Mouse (Mus musculus): ENCODE data around the gene Tmem42. TPM values are rescaled to one million over a fixed set of nuclear protein-coding genes. Genes with fewer than 3 reads are reported as not detected.

The Tmem42 gene
- 16.8 and 18.7 TPM in 2 replicates for polyA plus RNA-seq (2016; fragmentation: Nextera tagmentation; extraction: Ambion mirVana)

DNA sequence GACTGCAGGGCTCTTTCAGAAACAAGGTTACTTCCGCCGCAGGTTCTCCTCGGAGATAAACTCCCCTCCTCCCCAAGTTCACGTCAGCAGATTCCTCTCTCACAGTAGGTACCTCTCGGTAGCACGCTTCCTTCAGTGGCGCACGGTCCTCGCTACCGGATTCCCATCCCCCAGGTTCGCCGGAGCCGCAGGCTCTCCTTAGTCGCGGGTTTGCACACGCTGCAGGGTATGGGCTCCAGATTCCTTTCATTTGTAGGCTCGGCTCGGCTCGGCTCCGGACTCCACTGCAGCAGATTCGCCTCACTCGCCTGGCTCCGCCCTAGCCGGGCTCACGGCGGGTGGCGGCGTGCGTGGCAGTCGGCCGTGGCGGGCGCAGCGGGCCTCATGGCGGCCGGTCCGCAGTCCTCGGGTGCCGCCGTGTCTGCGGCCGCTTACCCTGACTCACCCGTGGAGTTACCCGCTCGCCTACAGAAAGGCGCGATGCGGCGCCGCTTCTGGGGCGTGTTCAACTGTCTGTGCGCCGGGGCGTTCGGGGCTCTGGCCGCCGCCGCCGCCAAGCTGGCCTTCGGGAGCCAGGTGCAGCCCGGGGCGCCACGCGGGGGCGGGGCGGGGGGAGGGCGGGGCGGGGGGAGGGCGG lies at the start of gene Tmem42:
Tmem42 (plus strand) TSS at position 332 of the 637 bp plus-strand sequence.
- peaks cover 10% of the 10 kb centered on the region for H3K4me1 ChIP-seq (replicated peaks)
- peaks cover 17% of the 10 kb centered on the region for H3K36me3 ChIP-seq
- H3K27ac ChIP-seq (ENCODE audit: poor library complexity, severe bottlenecking) = peak within 1 kb of the TSS; percentile 71
- ATAC-seq (ENCODE audit: insufficient number of reproducible peaks, low FRiP score) = peak; percentile 95
- peak within 1 kb of the TSS; percentile 75 for H3K9ac ChIP-seq
- no peaks in the 10 kb centered on the region for H3K27me3 ChIP-seq (replicated peaks)
- H3K4me3 ChIP-seq = peak within 1 kb of the TSS; percentile 61
- no peaks in the 10 kb centered on the region for H3K9me3 ChIP-seq (replicated peaks)
- under 1% methylated on average over 55 of the region's 69 CpGs for WGBS
- H3K4me2 ChIP-seq = peak within 1 kb of the TSS; percentile 73

DNA sequence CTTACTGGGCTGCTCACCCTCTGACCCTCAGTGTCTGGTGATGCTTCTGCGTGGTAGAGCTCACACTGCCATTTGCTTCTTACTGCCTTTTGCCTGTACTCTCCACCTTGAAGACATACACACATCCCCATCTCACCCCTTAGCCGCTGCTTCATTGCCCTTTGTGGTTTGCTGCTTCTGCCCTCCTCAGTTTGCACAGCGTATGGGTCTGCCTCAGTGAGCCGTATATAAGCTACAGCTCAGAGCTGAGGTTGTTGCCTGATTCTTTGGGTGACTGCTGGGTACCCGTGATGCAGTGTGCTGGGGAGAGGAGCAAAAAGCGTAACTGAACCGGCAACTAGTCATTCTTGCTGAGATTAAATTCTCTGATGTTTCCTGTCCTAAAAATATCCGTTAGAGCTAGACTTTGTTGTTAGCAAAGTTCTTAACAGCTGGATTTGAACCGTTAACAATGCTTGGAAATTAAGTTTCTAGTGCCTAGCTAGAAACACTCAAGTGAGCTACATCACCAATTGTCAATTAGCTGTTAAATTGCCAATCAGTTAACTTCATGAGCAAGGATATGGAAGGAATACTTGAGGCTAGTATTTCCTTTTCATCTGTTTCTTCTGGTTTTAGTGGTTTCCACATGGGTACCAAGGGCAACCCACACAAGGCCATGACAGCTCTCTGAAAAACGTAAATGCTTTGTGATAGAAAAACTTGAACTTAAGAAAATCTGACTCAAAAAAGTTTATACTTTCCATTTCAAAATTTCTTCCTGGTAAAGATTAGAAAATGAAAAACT lies 22.5 kb upstream of the Tmem42 start:
- no peak overlapping the region for H3K27ac ChIP-seq (ENCODE audit: poor library complexity, severe bottlenecking)
- 91% methylated on average over 10 of the region's 10 CpGs for WGBS

DNA sequence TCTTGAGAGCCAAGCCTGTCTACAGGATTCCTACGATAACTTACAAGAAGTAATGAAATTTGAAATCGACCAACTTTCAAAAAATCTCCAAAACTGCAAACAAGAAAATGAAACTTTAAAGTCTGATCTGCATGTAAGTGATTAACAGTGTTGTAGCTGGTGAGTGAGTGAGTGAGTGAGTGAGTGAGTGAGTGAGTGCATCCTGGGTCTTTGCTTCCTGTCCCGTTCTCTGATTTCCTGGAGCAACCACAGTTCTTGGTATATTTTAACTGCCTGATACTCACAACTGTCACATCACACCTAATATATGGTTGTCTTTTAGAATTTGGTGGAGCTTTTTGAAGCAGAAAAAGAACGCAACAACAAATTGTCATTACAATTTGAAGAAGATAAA lies 21.9 kb upstream of the Tmem42 start:
- Histone ChIP-seq H3K4me3 (no peak overlapping the region), H3K36me3 (peaks cover 75% of the 10 kb centered on the region), H3K27me3 (replicated peaks) (no peaks in the 10 kb centered on the region), H3K9ac (no peak overlapping the region), H3K4me1 (replicated peaks) (no peaks in the 10 kb centered on the region), H3K4me2 (no peak overlapping the region), H3K9me3 (replicated peaks) (no peaks in the 10 kb centered on the region), H3K27ac (ENCODE audit: poor library complexity, severe bottlenecking) (no peak overlapping the region)
- ATAC-seq (ENCODE audit: insufficient number of reproducible peaks, low FRiP score) = no peak
- 95% methylated on average over 4 of the region's 4 CpGs for WGBS

More for the DNA sequence above, 22.5 kb upstream of the Tmem42 start:
- no peaks in the 10 kb centered on the region for H3K27me3 ChIP-seq (replicated peaks)
- H3K9me3 ChIP-seq (replicated peaks) = no peaks in the 10 kb centered on the region
- H3K36me3 ChIP-seq = peaks cover 72% of the 10 kb centered on the region
- no peak overlapping the region for H3K9ac ChIP-seq
- no peaks in the 10 kb centered on the region for H3K4me1 ChIP-seq (replicated peaks)
- H3K4me2 ChIP-seq = no peak overlapping the region
- no peak for ATAC-seq (ENCODE audit: insufficient number of reproducible peaks, low FRiP score)
- H3K4me3 ChIP-seq = no peak overlapping the region

DNA sequence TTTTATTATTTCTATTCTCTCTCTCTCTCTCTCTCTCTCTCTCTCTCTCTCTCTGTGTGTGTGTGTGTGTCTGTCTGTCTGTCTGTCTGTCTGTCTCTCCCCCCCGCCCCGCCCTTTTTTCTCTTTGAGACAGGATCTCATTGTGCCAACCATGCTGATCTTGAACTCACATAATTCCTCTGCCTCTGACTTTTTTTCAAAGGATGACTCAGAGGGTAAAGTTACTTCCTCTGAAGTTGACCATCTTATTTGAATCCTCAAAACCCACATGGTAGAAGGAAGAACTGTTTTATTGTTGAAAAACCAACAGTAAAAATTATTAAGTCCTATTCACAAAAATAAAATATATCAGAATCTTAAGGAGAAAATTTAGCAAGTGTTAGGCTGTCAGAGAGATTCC lies 16.4 kb upstream of the Tmem42 start:
- Histone ChIP-seq H3K4me1 (replicated peaks) (no peaks in the 10 kb centered on the region), H3K9ac (no peak overlapping the region), H3K4me3 (no peak overlapping the region), H3K36me3 (peaks cover 87% of the 10 kb centered on the region), H3K27me3 (replicated peaks) (no peaks in the 10 kb centered on the region), H3K9me3 (replicated peaks) (no peaks in the 10 kb centered on the region), H3K27ac (ENCODE audit: poor library complexity, severe bottlenecking) (no peak overlapping the region), H3K4me2 (no peak overlapping the region)
- 100% methylated on average over 2 of the region's 2 CpGs for WGBS
- no peak for ATAC-seq (ENCODE audit: insufficient number of reproducible peaks, low FRiP score)

DNA sequence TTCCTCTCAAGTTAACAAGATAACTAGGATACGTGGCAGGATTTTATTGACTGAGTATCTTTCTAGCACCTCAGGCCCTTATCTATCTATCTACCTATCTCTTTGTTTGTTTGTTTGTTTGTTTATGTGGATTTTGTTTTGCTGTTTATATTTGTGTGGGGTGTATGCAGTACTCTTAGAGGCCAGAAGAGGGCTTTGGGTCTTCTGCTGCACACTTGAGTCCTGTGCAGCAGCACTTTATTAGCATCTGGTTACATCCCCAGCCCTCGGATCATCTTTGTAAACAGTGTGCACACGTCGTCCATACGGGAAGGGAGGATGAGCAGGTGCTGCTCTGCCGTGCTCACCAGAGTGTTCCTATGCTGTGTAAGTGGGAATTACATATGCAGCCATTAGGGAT lies 15.1 kb upstream of the Tmem42 start:
- no peak overlapping the region for H3K27ac ChIP-seq (ENCODE audit: poor library complexity, severe bottlenecking)
- no peaks in the 10 kb centered on the region for H3K9me3 ChIP-seq (replicated peaks)
- H3K9ac ChIP-seq = no peak overlapping the region
- H3K27me3 ChIP-seq (replicated peaks) = no peaks in the 10 kb centered on the region
- no peak overlapping the region for H3K4me3 ChIP-seq
- no peaks in the 10 kb centered on the region for H3K4me1 ChIP-seq (replicated peaks)
- WGBS = 88% methylated on average over 6 of the region's 6 CpGs
- ATAC-seq (ENCODE audit: insufficient number of reproducible peaks, low FRiP score) = no peak
- peaks cover 85% of the 10 kb centered on the region for H3K36me3 ChIP-seq
- no peak overlapping the region for H3K4me2 ChIP-seq

DNA sequence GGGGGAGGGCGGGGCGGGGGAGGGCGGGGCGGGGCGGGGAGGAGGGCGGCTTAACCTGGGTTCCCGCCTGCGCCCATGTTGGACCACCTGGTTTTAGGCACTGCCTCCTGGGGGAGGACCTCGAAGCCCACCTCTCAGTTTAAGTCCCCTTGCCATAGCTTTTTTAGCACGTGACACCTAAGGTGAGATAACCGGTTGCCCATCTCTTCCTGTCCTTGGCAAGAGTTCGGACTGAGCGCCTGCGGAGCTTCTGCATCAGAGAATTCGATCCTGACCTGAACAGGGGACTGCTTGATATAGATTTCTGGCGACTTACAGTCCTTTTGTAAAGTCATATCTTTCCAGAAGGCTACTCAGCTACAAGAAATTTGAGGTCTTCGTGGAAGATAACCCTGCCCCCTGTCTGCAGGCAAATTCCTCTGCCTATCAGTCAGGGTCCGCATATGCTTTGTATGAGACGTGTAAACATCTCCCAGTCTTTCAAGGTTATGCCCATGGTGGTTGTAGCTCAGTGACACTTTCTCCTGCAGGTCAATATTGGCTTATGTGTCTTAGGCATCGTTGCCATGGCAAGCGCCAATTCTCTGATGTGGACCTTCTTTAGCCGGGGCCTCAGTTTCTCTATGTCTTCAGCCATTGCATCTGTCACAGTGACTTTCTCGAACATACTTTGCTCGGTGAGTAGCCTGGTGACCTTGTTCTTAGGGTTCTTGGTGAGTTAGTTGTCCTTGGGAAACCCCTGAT lies 682 bp downstream of the Tmem42 start:
- peaks cover 10% of the 10 kb centered on the region for H3K4me1 ChIP-seq (replicated peaks)
- H3K4me2 ChIP-seq = peak overlapping the region; percentile 73
- no peaks in the 10 kb centered on the region for H3K27me3 ChIP-seq (replicated peaks)
- peaks cover 13% of the 10 kb centered on the region for H3K36me3 ChIP-seq
- no peaks in the 10 kb centered on the region for H3K9me3 ChIP-seq (replicated peaks)
- peak overlapping the region; percentile 61 for H3K4me3 ChIP-seq
- ATAC-seq (ENCODE audit: insufficient number of reproducible peaks, low FRiP score) = no peak
- 35% methylated on average over 18 of the region's 24 CpGs for WGBS
- no peak overlapping the region; the same call in 1 of the 2 replicates for H3K9ac ChIP-seq
- peak overlapping the region; percentile 71; the same call in 1 of the 2 replicates for H3K27ac ChIP-seq (ENCODE audit: poor library complexity, severe bottlenecking)

DNA sequence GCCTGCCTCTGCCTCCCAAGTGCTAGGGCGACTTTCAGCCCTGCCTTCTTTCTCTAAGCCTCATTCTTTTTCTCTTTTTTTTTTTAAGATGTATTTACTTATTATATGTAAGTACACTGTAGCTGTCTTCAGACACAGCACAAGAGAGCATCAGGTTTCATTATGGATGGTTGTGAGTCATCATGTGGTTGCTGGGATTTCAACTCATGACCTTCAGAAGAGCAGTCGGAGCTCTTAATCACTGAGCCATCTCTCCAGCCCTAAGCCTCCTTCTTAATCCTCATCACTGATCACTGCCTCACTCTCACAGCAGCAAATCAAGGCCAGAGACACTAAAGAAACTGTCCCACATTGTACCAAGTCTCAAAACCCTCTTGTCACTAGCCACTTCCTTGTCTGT lies 3.1 kb downstream of the Tmem42 start:
- peaks cover 8% of the 10 kb centered on the region for H3K4me1 ChIP-seq (replicated peaks)
- H3K27me3 ChIP-seq (replicated peaks) = no peaks in the 10 kb centered on the region
- H3K9me3 ChIP-seq (replicated peaks) = no peaks in the 10 kb centered on the region
- no peak overlapping the region for H3K4me3 ChIP-seq
- H3K36me3 ChIP-seq = no peaks in the 10 kb centered on the region
- 79% methylated on average over 2 of the region's 2 CpGs for WGBS
- no peak overlapping the region for H3K4me2 ChIP-seq
- no peak overlapping the region for H3K27ac ChIP-seq (ENCODE audit: poor library complexity, severe bottlenecking)
- H3K9ac ChIP-seq = no peak overlapping the region
- ATAC-seq (ENCODE audit: insufficient number of reproducible peaks, low FRiP score) = no peak

DNA sequence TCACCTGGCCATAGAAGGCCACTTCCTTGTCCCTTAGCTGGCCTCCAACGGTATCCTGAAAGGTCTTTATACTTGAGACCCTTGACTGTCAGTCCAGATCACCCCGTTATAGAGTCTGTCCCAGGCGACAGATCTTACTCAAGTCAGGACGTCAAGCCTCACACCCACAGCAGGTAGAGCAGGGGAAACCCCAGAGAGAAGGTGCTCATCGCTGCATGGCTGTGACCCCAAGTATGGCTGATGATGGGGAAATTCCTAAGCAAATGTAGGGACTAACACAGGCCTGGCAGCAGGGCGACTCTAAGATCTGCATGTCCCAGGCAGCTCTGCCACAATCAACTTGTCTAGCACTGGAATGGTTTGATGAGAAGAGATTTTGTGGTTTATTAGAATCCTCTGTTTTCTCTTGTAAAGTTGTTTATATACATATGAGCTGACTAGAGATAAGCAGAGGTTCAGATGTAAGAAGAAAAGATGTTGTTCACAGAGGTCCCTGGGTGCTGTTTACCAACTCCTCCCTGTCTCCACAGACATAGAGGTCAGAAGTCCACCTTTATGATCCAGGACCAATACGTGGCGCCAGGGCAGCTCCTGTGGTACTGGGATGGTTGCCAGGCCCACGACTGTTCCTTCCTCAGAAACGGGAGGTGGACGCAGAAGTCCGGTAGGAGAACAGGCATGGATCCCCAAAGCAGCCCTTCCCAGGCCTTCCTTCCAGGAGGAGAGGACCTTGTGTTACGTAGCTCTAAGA lies 10.5 kb downstream of the Tmem42 start:
- Histone ChIP-seq H3K4me3 (no peak overlapping the region), H3K4me2 (no peak overlapping the region), H3K9ac (no peak overlapping the region), H3K27ac (ENCODE audit: poor library complexity, severe bottlenecking) (no peak overlapping the region), H3K36me3 (no peaks in the 10 kb centered on the region), H3K9me3 (replicated peaks) (no peaks in the 10 kb centered on the region), H3K4me1 (replicated peaks) (no peaks in the 10 kb centered on the region), H3K27me3 (replicated peaks) (no peaks in the 10 kb centered on the region)
- WGBS = 80% methylated on average over 13 of the region's 13 CpGs
- ATAC-seq (ENCODE audit: insufficient number of reproducible peaks, low FRiP score) = no peak

DNA sequence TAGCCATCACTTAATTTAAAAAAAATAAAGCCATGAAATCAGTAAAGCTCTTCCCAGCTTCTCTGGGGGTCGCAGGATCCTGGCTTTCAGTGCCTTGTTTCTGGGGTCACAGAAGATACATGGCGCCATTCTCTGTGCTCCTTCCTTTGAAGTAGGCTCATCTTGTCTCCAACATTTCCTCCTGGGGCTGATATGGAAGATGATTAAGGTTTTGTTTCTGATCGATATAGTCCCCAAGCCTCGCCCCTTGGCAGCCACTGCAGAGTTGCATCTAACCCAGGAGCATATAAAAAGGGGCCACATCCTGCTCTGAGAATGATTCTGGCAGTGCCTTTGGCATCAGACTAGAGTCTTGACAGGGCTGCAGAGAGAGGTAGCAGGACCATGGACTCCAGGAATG lies 13.3 kb downstream of the Tmem42 start, which contains the start of gene Tgm4:
Tgm4 (plus strand) TSS at position 301 of the 400 bp plus-strand sequence.
- H3K9ac ChIP-seq = no peak within 1 kb of the TSS
- H3K27ac ChIP-seq (ENCODE audit: poor library complexity, severe bottlenecking) = no peak within 1 kb of the TSS
- WGBS = 78% methylated on average over 4 of the region's 4 CpGs
- ATAC-seq (ENCODE audit: insufficient number of reproducible peaks, low FRiP score) = no peak
- H3K4me1 ChIP-seq (replicated peaks) = no peaks in the 10 kb centered on the region
- no peaks in the 10 kb centered on the region for H3K36me3 ChIP-seq
- no peak within 1 kb of the TSS for H3K4me3 ChIP-seq
- H3K9me3 ChIP-seq (replicated peaks) = no peaks in the 10 kb centered on the region
- no peak within 1 kb of the TSS for H3K4me2 ChIP-seq
- no peaks in the 10 kb centered on the region for H3K27me3 ChIP-seq (replicated peaks)

DNA sequence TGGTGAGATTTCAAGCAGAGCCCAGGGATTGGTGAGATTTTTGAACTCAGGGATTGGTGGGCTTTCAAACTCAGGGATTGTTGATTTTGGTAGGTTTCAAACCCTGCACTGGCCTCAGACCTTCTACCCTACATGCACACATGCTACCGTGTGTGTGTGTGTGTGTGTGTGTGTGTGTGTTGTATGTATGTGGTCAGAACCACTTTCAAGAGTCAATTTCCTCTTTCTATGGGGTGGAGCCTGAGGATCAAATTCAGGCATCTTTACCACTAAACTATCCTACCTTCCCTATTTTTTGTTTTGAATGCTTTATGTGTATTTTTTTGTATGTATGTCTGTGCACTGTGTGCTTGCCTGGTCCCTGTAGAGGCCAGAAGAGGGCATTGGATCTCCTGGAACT lies 26.5 kb downstream of the Tmem42 start:
- Histone ChIP-seq H3K9ac (no peak overlapping the region), H3K36me3 (no peaks in the 10 kb centered on the region), H3K4me1 (replicated peaks) (no peaks in the 10 kb centered on the region), H3K27me3 (replicated peaks) (no peaks in the 10 kb centered on the region), H3K4me3 (no peak overlapping the region), H3K4me2 (no peak overlapping the region), H3K27ac (ENCODE audit: poor library complexity, severe bottlenecking) (no peak overlapping the region), H3K9me3 (replicated peaks) (no peaks in the 10 kb centered on the region)
- WGBS = 80% methylated on average over 1 of the region's 1 CpGs
- ATAC-seq (ENCODE audit: insufficient number of reproducible peaks, low FRiP score) = no peak

Measured in heart, embryonic 12.5 days (tissue).